Mouse (Mus musculus) cerebral cortex, adult 2 months (tissue): ENCODE data around the gene Fndc3b.

Experiments used
- WGBS: fragments of 180-500 bp; shearing (Covaris S2); methylation state at CpG from one replicate; pipeline ENCODE4 v1.1.7; 2018; 5-methylcytosine and 5-hydroxymethylcytosine counted together

The Fndc3b gene

GRCm38 (mm10) chr3:27416786-27417185, 294.3 kb downstream of the Fndc3b start:
- WGBS: 85% methylated on average over 10 of the region's 10 CpGs

GRCm38 (mm10) chr3:27413566-27413965, 297.5 kb downstream of the Fndc3b start:
- 83% methylated on average over 3 of the region's 3 CpGs for WGBS

- 97% methylated on average over 2 of the region's 2 CpGs for WGBS
These were observed 299.8 kb downstream of the Fndc3b start for GRCm38 (mm10) chr3:27411286-27411685.

GRCm38 (mm10) chr3:27408564-27408963, 302.5 kb downstream of the Fndc3b start:
- 70% methylated on average over 2 of the region's 2 CpGs for WGBS

GRCm38 (mm10) chr3:27406440-27406839, 304.7 kb downstream of the Fndc3b start:
- 91% methylated on average over 3 of the region's 3 CpGs for WGBS

- 100% methylated on average over 3 of the region's 3 CpGs for WGBS
These were observed 310.1 kb downstream of the Fndc3b start for GRCm38 (mm10) chr3:27400996-27401395.

- 84% methylated on average over 1 of the region's 1 CpGs for WGBS
These were observed 321.2 kb downstream of the Fndc3b start for GRCm38 (mm10) chr3:27389923-27390322.

- 64% methylated on average over 3 of the region's 3 CpGs for WGBS
These were observed 326.3 kb downstream of the Fndc3b start for GRCm38 (mm10) chr3:27384836-27385235.

GRCm38 (mm10) chr3:27377935-27378334, 333.2 kb downstream of the Fndc3b start:
- WGBS: 78% methylated on average over 4 of the region's 4 CpGs

- 74% methylated on average over 9 of the region's 9 CpGs for WGBS
These were observed 336.7 kb downstream of the Fndc3b start for GRCm38 (mm10) chr3:27374396-27374795.

- WGBS: 2% methylated on average over 77 of the region's 77 CpGs
These were observed 339.1 kb downstream of the Fndc3b start for GRCm38 (mm10) chr3:27371725-27372650.

- under 1% methylated on average over 19 of the region's 19 CpGs for WGBS
These were observed 339.9 kb downstream of the Fndc3b start, which contains the start of gene Ghsr for GRCm38 (mm10) chr3:27371276-27371621. Gene Ghsr (plus strand): TSS chr3:27371351.

- 4% methylated on average over 20 of the region's 20 CpGs for WGBS
These were observed 340.4 kb downstream of the Fndc3b start for GRCm38 (mm10) chr3:27370582-27371275.

GRCm38 (mm10) chr3:27370125-27370524, 341.0 kb downstream of the Fndc3b start:
- 8% methylated on average over 10 of the region's 10 CpGs for WGBS
